Mouse (Mus musculus) lung, postnatal 0 days (tissue): ENCODE results near the gene Lrp6.

Source experiments
- CTCF ChIP-seq: IDR thresholded peaks from 2 replicates; pipeline ENCODE4 v1.5.1; 2016; ENCODE audit warnings: antibody characterized with exemption, mild to moderate bottlenecking
- EP300 ChIP-seq: IDR thresholded peaks from 2 replicates; pipeline ENCODE4 v1.6.1; 2016; ENCODE audit warnings: antibody characterized with exemption, mild to moderate bottlenecking, control low read depth

DNA sequence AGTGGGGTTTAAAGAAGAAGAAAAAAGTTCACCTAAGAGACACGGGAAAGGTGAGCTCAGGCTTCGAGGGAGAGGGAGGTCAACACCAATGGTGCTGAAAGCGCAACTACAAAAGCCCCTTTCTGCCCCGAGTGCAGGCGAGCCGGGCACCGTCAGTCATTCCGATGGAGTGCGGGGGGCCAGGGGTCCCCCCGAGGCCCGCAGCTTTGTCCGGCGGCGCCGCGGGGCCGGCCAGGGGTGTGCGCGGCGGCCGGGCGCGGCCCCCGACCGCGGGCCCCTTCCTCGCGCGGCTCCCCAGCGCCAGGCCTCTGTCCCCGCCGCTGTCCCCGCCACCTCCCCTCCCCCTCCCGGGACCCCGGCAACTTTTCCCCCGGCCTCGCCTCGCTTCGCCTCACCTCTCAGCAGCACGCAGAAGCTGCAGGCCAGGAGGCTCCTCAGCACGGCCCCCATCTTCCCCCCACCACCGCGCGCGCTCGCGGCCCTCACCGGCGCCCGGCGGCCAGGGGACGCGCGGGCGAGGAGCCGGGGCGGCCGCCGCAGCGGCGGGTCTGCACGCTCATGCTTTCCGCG is 432 bp downstream of the Lrp6 start:
- TF ChIP-seq CTCF, result no peak
- no peak for TF ChIP-seq EP300
